Mouse (Mus musculus): ENCODE data around the gene Tead3.

GRCm38 (mm10) chr17:28313212-28313879 lies 37.3 kb downstream of the Tead3 start, which contains the start of gene Fance:
- peak; percentile 10; the same call in 1 of the 2 replicates for TF ChIP-seq CTCF (IDR thresholded peaks at IDR 0.05)
- TF ChIP-seq EP300 (IDR thresholded peaks at IDR 0.05): no peak

Measured in lung, postnatal 0 days (tissue).